Mouse (Mus musculus) lung, postnatal 0 days (tissue): ENCODE measurements around the gene Pax8.

ENCODE experiments used
- CTCF ChIP-seq: IDR thresholded peaks from 2 replicates; pipeline ENCODE4 v1.5.1; 2016; ENCODE audit warnings: antibody characterized with exemption, mild to moderate bottlenecking
- EP300 ChIP-seq: IDR thresholded peaks from 2 replicates; pipeline ENCODE4 v1.6.1; 2016; ENCODE audit warnings: antibody characterized with exemption, mild to moderate bottlenecking, control low read depth

DNA sequence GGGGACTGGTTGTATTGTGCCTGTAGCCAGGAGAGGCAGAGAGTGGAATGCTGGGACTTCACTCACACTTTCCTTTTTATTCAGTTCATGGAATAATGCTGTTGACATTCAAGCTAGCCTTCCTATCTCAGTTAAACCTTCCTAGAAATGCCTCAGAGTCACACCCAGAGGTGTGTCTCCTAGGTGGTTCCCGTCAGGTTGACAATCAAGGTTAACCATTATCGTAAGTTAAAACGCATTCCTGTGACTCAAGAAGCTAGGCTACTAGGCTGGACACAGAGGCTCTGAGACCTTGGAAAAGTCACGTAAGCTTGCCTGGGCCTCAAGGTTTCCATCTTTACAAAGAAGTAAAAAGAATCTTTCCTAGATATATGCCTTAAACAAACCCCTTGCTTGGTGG is 10.0 kb upstream of the Pax8 start:
- no peak for TF ChIP-seq CTCF
- no peak for TF ChIP-seq EP300
